Mouse (Mus musculus) embryonic fibroblast, embryonic 13.5 days (primary cell): ENCODE data around the gene Dusp11. TPM values are rescaled to one million over a fixed set of nuclear protein-coding genes. Genes with fewer than 3 reads are reported as not detected.
"Not testable (repeated sequence)": the region's sequence is repeated elsewhere in the genome, so short reads cannot be mapped to it uniquely, and the experiment has no call there.

Experiments
- H3K27ac ChIP-seq: 2 replicates; pipeline ENCODE4 v1.5.1; 2012; ENCODE audit warnings: low read length, control low read depth, inconsistent platforms; ENCODE audit not compliant: insufficient read depth
- H3K4me1 ChIP-seq: 2 replicates; pipeline ENCODE4 v1.6.1; 2011; ENCODE audit warnings: low read length; ENCODE audit not compliant: control insufficient read depth, insufficient read depth
- H3K4me3 ChIP-seq: 2 replicates; pipeline ENCODE4 v1.5.1; 2011; ENCODE audit warnings: mild to moderate bottlenecking, control low read depth, low read length; ENCODE audit not compliant: insufficient read depth
- CTCF ChIP-seq: IDR thresholded peaks from 2 replicates; pipeline ENCODE4 v1.5.1; 2011; ENCODE audit warnings: mild to moderate bottlenecking, control low read depth, low read length, moderate library complexity, borderline replicate concordance; ENCODE audit not compliant: insufficient read depth
- POLR2A ChIP-seq: IDR thresholded peaks from 2 replicates; pipeline ENCODE4 v1.6.1; 2011; ENCODE audit warnings: low read depth, mild to moderate bottlenecking, control low read depth, low read length, moderate library complexity
- polyA plus RNA-seq: library from polyadenylated mRNA; stranded (reverse); fragments of >200 nt; gene quantifications from 2 replicates; pipeline ENCODE4 v1.2.4, GENCODE M21; 2011; ENCODE audit warnings: low read depth; ENCODE audit not compliant: missing spikeins, insufficient read length

The Dusp11 gene
- polyA plus RNA-seq, 1 experiment, result 114 TPM

- Histone ChIP-seq H3K4me3 (peak overlapping the region; percentile 69), H3K4me1 (no peaks in the 10 kb centered on the region), H3K27ac (no peak overlapping the region)
- TF ChIP-seq CTCF, result no peak
- no peak for TF ChIP-seq POLR2A
Measured at GRCm38 (mm10) chr6:85916596-85916995, 44.9 kb downstream of the Dusp11 start.

- H3K4me3 ChIP-seq, result peak within 1 kb of the TSS; percentile 69
- peak within 1 kb of the TSS; percentile 93 for H3K27ac ChIP-seq
- not testable (repeated sequence) for H3K4me1 ChIP-seq
- TF ChIP-seq CTCF, result 0 out of 2 replicates have a peak, but pooled peaks have one; percentile 12
- peak; percentile 61 for TF ChIP-seq POLR2A
Measured at GRCm38 (mm10) chr6:85915539-85916513, 45.6 kb downstream of the Dusp11 start, which contains the start of gene Nat8f1. Nat8f1 (minus strand) TSS chr6:85915687.

GRCm38 (mm10) chr6:85915141-85915538 lies 46.3 kb downstream of the Dusp11 start:
- no peaks in the 10 kb centered on the region for H3K4me1 ChIP-seq
- TF ChIP-seq CTCF (no peak), POLR2A (no peak)
- peak overlapping the region; percentile 93 for H3K27ac ChIP-seq
- peak overlapping the region; percentile 69 for H3K4me3 ChIP-seq

- no peak for TF ChIP-seq CTCF
- H3K27ac ChIP-seq, result no peak within 1 kb of the TSS
- no peak within 1 kb of the TSS for H3K4me3 ChIP-seq
- no peaks in the 10 kb centered on the region for H3K4me1 ChIP-seq
Measured at GRCm38 (mm10) chr6:85911587-85911986, 49.9 kb downstream of the Dusp11 start, which contains the start of gene Tprkb. Tprkb (plus strand) TSS chr6:85911865.

GRCm38 (mm10) chr6:85909704-85910103 lies 51.8 kb downstream of the Dusp11 start:
- Histone ChIP-seq H3K4me1 (no peaks in the 10 kb centered on the region), H3K27ac (no peak overlapping the region), H3K4me3 (no peak overlapping the region)
- TF ChIP-seq CTCF, result no peak
- TF ChIP-seq POLR2A, result no peak

GRCm38 (mm10) chr6:85908341-85908740 lies 53.1 kb downstream of the Dusp11 start:
- Histone ChIP-seq H3K27ac (no peak overlapping the region), H3K4me1 (no peaks in the 10 kb centered on the region), H3K4me3 (no peak overlapping the region)
- TF ChIP-seq POLR2A (no peak), CTCF (no peak)

GRCm38 (mm10) chr6:85906911-85907351 lies 54.5 kb downstream of the Dusp11 start:
- not testable (repeated sequence) for H3K4me3 ChIP-seq, H3K27ac ChIP-seq, H3K4me1 ChIP-seq

GRCm38 (mm10) chr6:85904642-85905061 lies 56.8 kb downstream of the Dusp11 start, which contains the start of gene Nat8f4:
Nat8f4 (minus strand) TSS chr6:85904884.
- H3K4me3 ChIP-seq, H3K4me1 ChIP-seq, H3K27ac ChIP-seq: not testable (repeated sequence)
- TF ChIP-seq CTCF, result peak; percentile 47

- no peak overlapping the region for H3K27ac ChIP-seq
- H3K4me3 ChIP-seq, result no peak overlapping the region
- no peak for TF ChIP-seq POLR2A
- no peak for TF ChIP-seq CTCF
- H3K4me1 ChIP-seq, result no peaks in the 10 kb centered on the region
Measured at GRCm38 (mm10) chr6:85902303-85902702, 59.2 kb downstream of the Dusp11 start.

GRCm38 (mm10) chr6:85898596-85899475 lies 62.6 kb downstream of the Dusp11 start:
- H3K4me1 ChIP-seq, H3K27ac ChIP-seq, H3K4me3 ChIP-seq: not testable (repeated sequence)
